Mouse (Mus musculus) megakaryocyte, embryonic 14.5 days (primary cell): ENCODE results near the gene Ano7.

ENCODE experiments used
- FLI1 ChIP-seq: IDR thresholded peaks from 2 replicates; pipeline ENCODE4 v1.6.1; 2012; ENCODE audit warnings: low read length, inconsistent platforms, mixed read lengths
- GATA1 ChIP-seq: IDR thresholded peaks from 3 replicates; pipeline ENCODE4 v1.6.1; 2012; ENCODE audit warnings: mixed read lengths, low read length, inconsistent platforms, borderline replicate concordance

DNA sequence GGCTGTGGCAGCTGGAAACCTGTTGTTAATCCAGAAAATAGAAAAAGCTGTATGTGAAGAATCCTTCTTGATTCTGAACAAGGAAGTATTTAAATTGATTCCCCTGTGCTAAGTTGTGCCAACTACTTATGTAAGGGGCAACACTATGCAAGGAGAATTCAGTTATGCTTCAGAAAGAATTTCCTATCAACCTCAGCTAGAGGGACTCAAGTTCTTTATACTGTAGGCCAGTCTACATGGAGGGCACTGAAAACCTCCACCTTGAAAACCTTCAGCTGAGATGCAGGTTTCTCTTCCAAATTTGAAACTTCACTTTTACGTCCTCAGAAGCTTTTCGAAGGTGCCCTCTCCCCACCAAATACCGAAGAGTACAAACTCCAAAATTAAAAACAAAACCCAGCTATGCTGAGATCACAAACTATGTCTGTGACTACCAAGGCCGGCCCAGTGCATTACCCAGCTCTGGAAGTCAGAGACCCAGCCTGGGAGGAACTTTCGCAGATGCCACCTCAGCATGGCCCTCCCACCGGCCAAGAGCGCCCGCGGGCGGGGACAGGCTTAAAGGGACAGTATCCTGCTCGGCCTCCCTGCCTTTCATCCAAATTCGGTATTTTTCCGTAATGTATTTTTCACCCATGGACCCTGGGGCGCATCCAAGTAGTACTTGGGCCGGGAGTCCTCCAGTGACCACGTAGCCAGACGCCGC, 70.8 kb downstream of the Ano7 start:
- TF ChIP-seq GATA1 = no peak
- TF ChIP-seq FLI1 = no peak
